Mouse (Mus musculus): ENCODE results near the gene Pbld2.

Pbld2 gene

DNA sequence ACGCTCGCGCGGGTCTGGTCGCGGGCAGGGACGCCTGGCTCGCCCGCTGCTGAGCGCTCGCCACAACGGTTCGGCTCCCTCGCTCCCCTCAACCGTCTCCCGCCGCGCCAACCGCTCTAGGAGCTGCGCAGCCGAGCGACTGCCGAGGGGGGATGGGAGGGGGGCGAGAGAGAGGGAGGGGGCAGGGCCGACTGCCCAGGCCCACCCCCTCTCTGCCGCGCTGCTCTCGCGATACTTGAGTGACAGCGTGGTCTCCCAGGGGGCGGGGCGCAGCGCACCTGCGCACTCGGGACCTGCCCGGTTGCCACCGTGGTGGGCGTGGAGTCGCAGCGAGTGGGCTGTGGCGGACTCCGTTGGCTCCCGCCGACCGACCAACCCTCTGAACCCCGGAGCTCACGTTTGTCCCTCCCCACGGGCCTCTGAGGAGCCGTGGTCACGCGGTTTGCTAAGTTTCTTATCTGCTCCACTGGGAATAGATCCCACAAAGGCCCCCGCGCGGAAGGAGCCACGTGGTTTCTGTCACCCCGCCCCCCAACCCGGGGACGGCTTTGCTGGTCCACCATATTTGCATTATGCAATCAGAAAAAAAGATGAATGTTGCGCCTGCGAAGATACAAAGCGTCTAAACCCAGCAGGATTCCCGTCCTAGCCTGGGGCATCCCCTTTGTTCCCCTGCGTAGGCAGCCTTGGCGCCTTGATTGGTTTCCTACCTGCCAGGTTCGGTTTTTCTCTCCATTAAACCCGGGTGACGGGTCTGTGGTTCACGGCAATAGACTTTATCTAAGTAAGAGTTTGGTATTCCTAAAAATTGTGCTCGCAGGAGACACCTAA lies at the start of gene Pbld2, which contains the start of gene Hnrnph3:
TSS of gene Pbld2 (plus strand) at position 567 of the 831 bp plus-strand sequence.
TSS of gene Hnrnph3 (minus strand) at position 469 of the 831 bp plus-strand sequence.
- DNase-seq (ENCODE audit: low spot score in 2 of 2), result peak; percentile 98 to 99

DNA sequence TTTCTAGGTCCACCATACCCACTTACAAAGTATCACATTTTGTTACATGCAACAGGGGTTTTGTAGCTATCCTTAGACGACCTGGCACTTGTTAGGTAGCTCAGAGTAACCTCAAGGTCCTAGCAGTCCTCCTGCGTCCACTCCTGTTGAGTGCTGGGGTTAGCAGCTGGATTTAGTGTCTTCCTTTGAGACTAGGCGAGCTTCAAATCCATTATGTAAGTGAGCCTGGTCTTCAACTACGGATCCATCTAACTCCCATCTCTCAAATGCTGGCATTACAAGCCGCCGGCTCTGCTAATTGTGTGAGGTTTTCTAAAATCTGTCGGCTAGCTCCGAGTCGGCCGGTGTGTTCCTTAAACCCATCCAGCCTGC lies 44.5 kb upstream of the Pbld2 start:
- DNase-seq (ENCODE audit: low spot score in 2 of 2), result no peak

- DNase-seq (ENCODE audit: low spot score in 2 of 2), result peak; percentile 77 to 85
Observed at GRCm38 (mm10) chr10:62980039-62980954, 43.8 kb upstream of the Pbld2 start, which contains the start of gene Rufy2. Rufy2 (plus strand) TSS chr10:62980223.

DNA sequence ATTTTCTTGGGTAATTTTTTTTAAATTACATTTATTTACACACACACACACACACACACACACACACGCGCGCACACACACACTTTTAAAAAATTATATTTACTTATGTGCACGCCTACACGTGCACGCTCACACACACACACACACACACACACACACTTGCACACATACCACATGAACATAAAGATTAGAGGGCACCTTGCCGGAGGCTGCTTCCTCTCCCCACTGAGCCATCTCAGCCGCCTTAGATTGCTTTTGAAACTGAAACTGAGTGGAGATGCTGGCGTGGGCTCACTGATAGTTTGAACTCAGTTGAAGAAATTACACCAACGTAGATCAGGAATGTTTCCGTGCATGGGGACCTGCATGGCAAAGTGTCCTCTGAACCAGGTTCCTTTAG lies 40.0 kb upstream of the Pbld2 start:
- DNase-seq (ENCODE audit: low spot score in 2 of 2), result peak; percentile 13 to 39

GRCm38 (mm10) chr10:62984495-62984894 lies 39.6 kb upstream of the Pbld2 start:
- DNase-seq (ENCODE audit: low spot score in 2 of 2), result no peak

GRCm38 (mm10) chr10:62987341-62987740 lies 36.8 kb upstream of the Pbld2 start:
- DNase-seq (ENCODE audit: low spot score in 2 of 2), result peak; percentile 24 to 45

GRCm38 (mm10) chr10:62990636-62991035 lies 33.5 kb upstream of the Pbld2 start:
- DNase-seq (ENCODE audit: low spot score in 2 of 2), result no peak

DNA sequence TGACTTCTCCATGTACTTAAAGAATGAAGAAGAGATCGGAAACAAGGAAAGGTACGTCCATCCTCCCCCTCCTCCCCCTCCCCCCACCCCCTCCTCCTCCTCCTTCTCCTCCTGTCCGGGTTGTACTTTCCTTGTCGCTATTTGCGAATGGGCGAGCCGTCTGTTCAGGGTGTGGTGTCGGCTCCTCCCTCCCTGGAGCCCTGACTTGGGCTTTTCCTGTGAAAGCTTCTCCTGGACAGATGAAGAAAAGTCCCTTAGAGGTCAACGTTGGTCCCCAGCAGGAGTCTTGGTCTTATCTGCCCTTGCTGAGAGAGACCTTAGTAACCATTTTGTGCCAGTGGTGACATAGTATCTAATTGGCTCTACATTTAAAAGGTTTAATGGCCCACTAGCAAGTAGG lies 30.1 kb upstream of the Pbld2 start:
- DNase-seq (ENCODE audit: low spot score in 2 of 2), result no peak

GRCm38 (mm10) chr10:63000584-63000983 lies 23.5 kb upstream of the Pbld2 start:
- no peak for DNase-seq (ENCODE audit: low spot score in 2 of 2)

GRCm38 (mm10) chr10:63003252-63003651 lies 20.9 kb upstream of the Pbld2 start:
- no peak for DNase-seq (ENCODE audit: low spot score in 2 of 2)

DNA sequence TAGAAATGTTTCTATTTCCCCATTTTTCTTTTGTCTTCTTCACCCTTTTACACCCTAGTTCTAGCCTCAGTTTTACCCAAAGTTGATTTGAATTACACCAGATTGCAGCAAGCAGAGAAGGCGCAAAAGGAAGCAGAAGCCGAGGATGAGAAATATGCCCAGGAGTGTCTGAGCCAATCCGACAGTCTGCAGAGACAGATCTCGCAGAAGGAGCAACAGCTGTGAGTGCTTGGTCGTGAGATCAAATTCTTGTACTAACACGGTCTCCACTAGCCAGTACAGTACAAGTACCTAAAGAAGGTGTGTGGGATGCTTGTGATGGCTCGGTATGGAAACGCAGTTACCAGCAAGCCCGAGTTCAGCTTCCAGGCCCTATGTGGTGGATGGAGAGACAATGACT lies 19.6 kb upstream of the Pbld2 start:
- DNase-seq (ENCODE audit: low spot score in 2 of 2), result no peak

GRCm38 (mm10) chr10:63008193-63008592 lies 15.9 kb upstream of the Pbld2 start:
- no peak for DNase-seq (ENCODE audit: low spot score in 2 of 2)

DNA sequence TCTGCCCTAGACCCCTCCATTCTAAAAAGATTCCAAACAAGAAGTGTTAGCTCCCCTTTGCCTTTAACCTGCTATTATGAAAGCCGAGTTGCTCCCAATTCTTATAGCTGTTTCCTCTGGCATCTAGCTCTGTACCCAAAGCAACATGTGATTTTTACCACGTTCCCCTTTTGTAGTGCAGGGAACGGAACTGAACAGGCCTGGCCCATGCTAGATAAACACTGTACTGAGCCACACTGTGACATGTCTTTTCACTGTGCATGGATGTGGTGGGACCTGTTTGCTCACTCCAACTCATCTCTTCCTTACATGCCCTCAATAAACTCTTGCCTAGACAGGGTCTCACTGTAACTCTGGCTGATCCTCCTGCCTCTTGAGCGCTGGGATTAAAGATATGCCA lies 13.8 kb upstream of the Pbld2 start:
- DNase-seq (ENCODE audit: low spot score in 2 of 2), result no peak

GRCm38 (mm10) chr10:63011556-63011955 lies 12.6 kb upstream of the Pbld2 start:
- no peak for DNase-seq (ENCODE audit: low spot score in 2 of 2)

DNA sequence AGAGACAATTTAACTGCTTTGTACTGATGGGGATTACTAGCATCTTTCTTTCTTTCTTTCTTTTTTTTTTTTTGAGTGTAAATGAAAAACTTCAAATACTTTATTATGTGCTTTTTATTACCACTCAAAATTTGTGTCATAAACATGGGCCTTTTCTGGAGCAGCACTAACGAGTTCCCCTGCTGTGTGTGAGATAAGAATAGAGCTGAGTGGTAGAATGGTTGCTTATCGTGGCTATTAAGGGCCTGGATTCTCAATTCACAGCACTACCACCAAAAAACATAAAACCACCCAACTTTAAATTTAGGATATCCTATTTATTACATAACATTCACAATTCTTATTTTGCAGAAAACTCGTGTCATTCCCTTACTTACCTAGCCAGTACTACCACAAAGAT lies 10.6 kb upstream of the Pbld2 start:
- no peak for DNase-seq (ENCODE audit: low spot score in 2 of 2)

- no peak for DNase-seq (ENCODE audit: low spot score in 2 of 2)
Observed at GRCm38 (mm10) chr10:63014168-63014567, 9.9 kb upstream of the Pbld2 start.

DNA sequence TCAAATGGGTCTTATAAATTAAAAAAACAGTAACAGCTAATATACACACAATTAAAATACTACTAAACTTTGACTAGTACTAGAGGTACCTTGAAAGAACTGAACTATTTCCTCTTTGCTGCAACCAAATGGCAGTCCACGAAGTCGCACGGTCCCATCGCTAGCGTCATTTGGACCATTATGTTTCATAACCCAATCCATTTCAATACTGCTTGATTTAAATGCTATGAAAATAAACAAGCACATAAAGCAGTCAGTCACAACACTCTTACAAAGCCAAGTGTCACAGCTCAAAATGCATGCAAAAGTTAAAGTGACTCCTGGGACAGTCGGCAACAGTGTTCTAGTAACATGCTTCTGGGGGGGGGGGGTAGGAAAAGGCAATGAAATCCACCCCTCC lies 4.8 kb upstream of the Pbld2 start:
- no peak for DNase-seq (ENCODE audit: low spot score in 2 of 2)

GRCm38 (mm10) chr10:63021702-63022101 lies 2.4 kb upstream of the Pbld2 start:
- DNase-seq (ENCODE audit: low spot score in 2 of 2), result no peak

DNA sequence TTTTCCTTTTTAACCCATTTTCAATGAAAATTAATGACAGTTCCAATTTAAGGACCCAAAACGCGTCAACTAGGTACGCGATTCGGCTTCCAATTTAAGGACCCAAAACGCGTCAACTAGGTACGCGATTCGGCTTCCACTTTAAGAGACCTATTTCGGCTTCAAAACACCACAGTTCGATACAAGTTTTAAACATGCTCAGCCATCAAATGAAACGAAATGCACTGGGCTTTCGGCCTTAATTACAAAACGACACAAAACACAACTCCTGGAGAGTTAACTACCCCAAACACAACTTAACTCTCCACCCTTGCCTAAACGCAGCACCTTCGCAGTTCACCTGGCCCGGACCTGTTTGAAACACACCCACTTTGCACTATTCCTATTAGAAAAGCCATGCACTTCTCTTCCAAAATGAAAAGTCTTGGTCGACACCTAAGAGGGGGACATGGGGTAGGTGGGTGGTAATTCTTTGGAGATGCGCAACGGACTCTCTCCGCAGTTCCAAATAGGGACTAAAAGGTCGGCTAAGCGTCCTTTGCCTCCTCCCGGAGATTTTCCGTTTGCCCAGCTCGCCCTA lies 1.5 kb upstream of the Pbld2 start:
- peak in 1 of 2 experiments; percentile 7 for DNase-seq (ENCODE audit: low spot score in 2 of 2)

DNA sequence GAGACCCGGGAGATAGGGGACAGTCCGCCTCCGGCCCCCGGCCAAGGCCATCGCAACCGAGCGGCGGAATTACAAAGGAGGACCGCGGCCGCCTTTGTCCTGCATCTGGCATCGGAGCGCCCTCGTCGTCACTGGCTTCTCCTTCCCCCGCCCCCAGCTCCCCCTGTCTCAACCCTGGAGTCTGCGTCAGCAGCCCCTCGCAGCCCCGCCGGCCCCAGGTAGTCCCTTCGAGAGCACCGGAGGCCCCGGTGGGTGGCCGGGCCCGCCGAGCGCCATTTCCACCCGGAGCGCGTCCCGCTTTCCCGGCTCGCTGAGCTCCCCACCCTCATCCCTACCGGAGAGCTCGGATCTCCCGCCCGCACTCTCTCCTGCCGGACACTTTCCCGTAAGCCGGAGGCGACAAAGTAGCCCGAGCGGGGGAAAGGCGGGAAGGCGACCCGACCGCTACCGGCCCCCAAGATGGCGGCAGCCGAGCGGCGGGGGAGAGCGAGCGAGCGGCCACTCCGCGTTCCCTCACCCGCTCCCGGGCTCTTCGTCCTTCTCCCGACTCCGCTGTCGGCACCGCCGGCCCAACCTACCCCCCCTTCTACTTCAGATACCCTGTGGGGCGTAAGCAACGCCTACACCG lies 880 bp upstream of the Pbld2 start:
- DNase-seq (ENCODE audit: low spot score in 2 of 2), result peak; percentile 60 to 61

DNA sequence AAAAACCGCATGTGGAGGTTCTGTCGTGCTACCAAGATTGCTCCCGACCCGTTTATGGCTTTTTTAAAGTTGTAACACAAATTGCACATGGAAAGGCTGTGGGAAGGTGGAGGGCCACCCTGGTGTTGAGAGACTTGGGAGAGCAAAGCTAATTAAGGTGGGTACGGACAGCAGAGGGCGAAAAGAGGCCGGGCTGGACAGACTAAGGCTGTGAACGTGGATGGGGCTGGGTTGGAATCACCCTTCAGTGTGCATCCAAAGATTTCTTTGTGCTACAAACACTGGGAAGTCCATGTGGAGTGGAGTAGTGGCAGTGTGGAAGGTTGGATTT lies 430 bp downstream of the Pbld2 start:
- no peak for DNase-seq (ENCODE audit: low spot score in 2 of 2)

- DNase-seq (ENCODE audit: low spot score in 2 of 2), result peak in 1 of 2 experiments; percentile 8
Observed at GRCm38 (mm10) chr10:63025016-63025415, 901 bp downstream of the Pbld2 start.
